ENCODE assay signal across 25 mouse cellular contexts in the genomic region with DNA sequence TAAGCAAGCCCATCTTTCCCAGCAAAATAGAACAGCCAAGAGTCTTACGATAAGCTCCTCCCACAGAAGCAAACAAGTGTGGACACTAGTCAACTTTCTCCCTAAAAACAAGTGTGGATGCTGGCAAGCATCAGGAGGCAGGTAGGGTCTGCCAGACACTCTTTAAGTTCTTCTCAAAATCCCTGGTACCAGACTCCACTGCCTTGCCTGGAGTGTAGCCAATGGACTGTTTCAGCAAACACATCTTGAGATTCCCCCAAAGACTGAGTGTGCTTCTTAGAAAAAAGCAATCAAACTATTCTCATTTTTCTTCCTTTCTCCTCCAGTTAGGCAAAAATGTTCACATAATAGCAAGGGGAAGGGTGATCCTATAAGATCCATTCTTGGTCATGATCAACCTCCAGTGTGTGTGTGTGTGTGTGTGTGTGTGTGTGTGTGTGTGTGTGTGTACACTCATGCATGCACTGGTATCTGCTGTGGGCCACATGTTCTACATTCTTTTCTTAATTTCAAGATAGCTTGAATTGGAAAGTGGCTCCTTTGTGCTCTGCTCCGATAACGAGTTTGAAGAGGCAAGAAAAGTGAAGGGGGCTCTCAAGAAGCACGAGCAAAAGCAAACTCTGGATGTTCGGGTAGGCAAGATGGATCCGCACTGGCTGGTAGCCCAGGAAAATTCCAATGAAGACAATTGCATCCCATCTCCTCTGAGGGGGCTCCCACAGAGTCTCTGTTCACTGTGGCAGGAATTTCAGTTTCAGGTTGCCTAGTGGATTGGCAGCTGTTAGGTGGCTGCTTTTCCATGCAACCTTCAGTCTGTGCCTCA.
"Had no signal": no experiment of that assay in that cellular context is flagged by ENCODE, and none has a peak within 500 bp of the region (broad histone marks: within the 10 kb centered on the region; RNA-seq: fewer than 3 reads in every experiment).

No protein-coding gene starts in this region.

- H3K9ac ChIP-seq: heart, embryonic 13.5 days; heart, embryonic 15.5 days; hindbrain, embryonic 13.5 days; hindbrain, embryonic 15.5 days; kidney, embryonic 15.5 days; limb, embryonic 13.5 days; limb, embryonic 15.5 days had no signal

- DNase-seq: gastrocnemius, adult 2 months; gastrocnemius, postnatal 10 days; gastrocnemius, postnatal 25 days; heart, adult 18-20 months; heart, postnatal 14 days; heart, postnatal 36 days; kidney, adult 11 months; kidney, adult 2 months; kidney, adult 9 months; kidney, postnatal 14 days; kidney, postnatal 36 days; layer of hippocampus, adult 9-11 months; layer of hippocampus, postnatal 36 days; left cerebral cortex, postnatal 4 days had no signal

- H3K27ac ChIP-seq: gastrocnemius, adult 2 months; heart, embryonic 10.5 days; heart, embryonic 13.5 days; heart, embryonic 15.5 days; hindbrain, embryonic 13.5 days; hindbrain, embryonic 15.5 days; hindbrain, postnatal 0 days; kidney, embryonic 15.5 days; kidney, postnatal 0 days; limb, embryonic 13.5 days; limb, embryonic 15.5 days had no signal

- ATAC-seq: hindbrain, postnatal 0 days; intestine, embryonic 16.5 days had no signal

- H3K27me3 ChIP-seq: heart, embryonic 13.5 days; heart, embryonic 15.5 days; kidney, embryonic 15.5 days; limb, embryonic 13.5 days; limb, embryonic 15.5 days had no signal

- H3K4me2 ChIP-seq: heart, embryonic 13.5 days; heart, embryonic 15.5 days; hindbrain, embryonic 13.5 days; hindbrain, embryonic 15.5 days; kidney, embryonic 15.5 days; limb, embryonic 13.5 days; limb, embryonic 15.5 days had no signal

- H3K9me3 ChIP-seq: heart, embryonic 10.5 days; heart, embryonic 13.5 days; heart, embryonic 15.5 days; hindbrain, embryonic 13.5 days; hindbrain, embryonic 15.5 days; kidney, embryonic 15.5 days; limb, embryonic 13.5 days; limb, embryonic 15.5 days had no signal

- H3K4me3 ChIP-seq: gastrocnemius, adult 2 months; heart, embryonic 10.5 days; heart, embryonic 13.5 days; heart, embryonic 15.5 days; hindbrain, embryonic 13.5 days; hindbrain, embryonic 15.5 days; kidney, embryonic 15.5 days; limb, embryonic 13.5 days; limb, embryonic 15.5 days had no signal

- H3K4me1 ChIP-seq: heart, embryonic 10.5 days; heart, embryonic 13.5 days; heart, embryonic 15.5 days; kidney, embryonic 15.5 days; limb, embryonic 15.5 days had no signal

- H3K36me3 ChIP-seq: heart, embryonic 10.5 days; heart, embryonic 13.5 days; heart, embryonic 15.5 days; hindbrain, embryonic 13.5 days; hindbrain, embryonic 15.5 days; kidney, embryonic 15.5 days; limb, embryonic 13.5 days; limb, embryonic 15.5 days had no signal
